Mouse (Mus musculus) liver, embryonic 14.5 days (tissue): ENCODE results near the gene Ets1. TPM values are rescaled to one million over a fixed set of nuclear protein-coding genes. Genes with fewer than 3 reads are reported as not detected.

Experiments used
- ATAC-seq: fragments of 200-750 bp; cut with Nextera tagmentation; 2 replicates; pipeline ENCODE4 v1.8.0; 2017; ENCODE audit warnings: moderate number of reproducible peaks, mild to moderate bottlenecking, moderate library complexity; ENCODE audit not compliant: insufficient read depth
- DNase-seq, 3 experiments: peaks; one replicate each; pipeline ENCODE4 v3.0.0-alpha.2; 2012 to 2013; ENCODE audit warnings: low read depth in 3 of 3, low spot score in 3 of 3
- H3K27ac ChIP-seq: fragments of 300-500 bp; sonication (generic); 2 replicates; pipeline ENCODE4 v1.5.1; 2014; ENCODE audit warnings: moderate library complexity, mild to moderate bottlenecking, control low read depth, inconsistent platforms
- H3K27me3 ChIP-seq: fragments of 300-500 bp; sonication (generic); 2 replicates; pipeline ENCODE4 v1.6.1; 2014; ENCODE audit warnings: mild to moderate bottlenecking, low read length, moderate library complexity; ENCODE audit not compliant: control insufficient read depth, insufficient read depth
- H3K36me3 ChIP-seq: fragments of 300-500 bp; sonication (generic); replicated peaks from 2 replicates; pipeline ENCODE4 v1.6.1; 2014; ENCODE audit warnings: low read depth; ENCODE audit not compliant: control insufficient read depth, insufficient read depth
- H3K4me1 ChIP-seq, 2 experiments: fragments of 200-500 bp in 1 of 2; fragments of 300-500 bp in 1 of 2; sonication (generic) in 1 of 2; replicated peaks; 2 replicates each; pipeline ENCODE4 v1.6.1; 2012 to 2014; ENCODE audit warnings: antibody characterized with exemption in 1 of 2, inconsistent platforms in 1 of 2, low read length in 1 of 2; ENCODE audit not compliant: control insufficient read depth in 2 of 2, insufficient read depth in 2 of 2
- H3K4me2 ChIP-seq: fragments of 300-500 bp; sonication (generic); 2 replicates; pipeline ENCODE4 v1.6.1; 2014; ENCODE audit warnings: low read depth, mild to moderate bottlenecking, control low read depth, moderate library complexity
- H3K4me3 ChIP-seq, 2 experiments: fragments of 200-500 bp in 1 of 2; fragments of 300-500 bp in 1 of 2; sonication (generic) in 1 of 2; 2 replicates each; pipeline ENCODE4 v1.5.1; 2012 to 2014; ENCODE audit warnings: low read depth in 2 of 2, low read length in 2 of 2, mild to moderate bottlenecking in 2 of 2, control low read depth in 1 of 2, inconsistent platforms in 1 of 2, moderate library complexity in 1 of 2; ENCODE audit not compliant: insufficient read depth in 1 of 2
- H3K9ac ChIP-seq: fragments of 300-500 bp; sonication (generic); replicated peaks from 2 replicates; pipeline ENCODE4 v1.6.1; 2014; ENCODE audit warnings: mild to moderate bottlenecking, control low read depth, moderate library complexity
- H3K9me3 ChIP-seq: fragments of 300-500 bp; sonication (generic); 2 replicates; pipeline ENCODE4 v1.6.1; 2016; ENCODE audit warnings: low read length, mixed read lengths; ENCODE audit not compliant: control insufficient read depth
- CTCF ChIP-seq: IDR thresholded peaks from 2 replicates; pipeline ENCODE4 v1.5.1; 2016; ENCODE audit warnings: antibody characterized with exemption, low read depth, control low read depth
- EP300 ChIP-seq: IDR thresholded peaks from 2 replicates; pipeline ENCODE4 v1.6.1; 2016; ENCODE audit warnings: antibody characterized with exemption, low read depth
- WGBS: fragments of 180-500 bp; shearing (Covaris S2); extraction: QIAGEN DNeasy Blood & Tissue Kit; methylation state at CpG from one replicate; pipeline ENCODE4 v1.1.7; 2014; ENCODE audit not compliant: insufficient replicate concordance; 5-methylcytosine and 5-hydroxymethylcytosine counted together
- polyA plus RNA-seq, 2 experiments: library from polyadenylated mRNA; depleted of rRNA in 1 of 2; stranded (reverse) in 1 of 2; unstranded in 1 of 2; fragments of >200 nt; fragmentation: Nextera tagmentation in 1 of 2; extraction: Ambion mirVana in 1 of 2; gene quantifications; 2 replicates each; pipeline versions ENCODE4 v1.2.1 to v1.2.3; 2012 to 2014

Ets1 gene
- polyA plus RNA-seq, 2 experiments, result 4.4 to 8.0 TPM

GRCm38 (mm10) chr9:32593816-32594215 lies 42.2 kb upstream of the Ets1 start:
- TF ChIP-seq EP300 (no peak), CTCF (no peak)
- DNase-seq (no peak), ATAC-seq (no peak)
- H3K36me3 ChIP-seq, result no peaks in the 10 kb centered on the region
- no peaks in the 10 kb centered on the region for H3K9me3 ChIP-seq
- no peak overlapping the region for H3K4me2 ChIP-seq
- 29% methylated on average over 1 of the region's 1 CpGs for WGBS
- H3K27me3 ChIP-seq, result no peaks in the 10 kb centered on the region
- H3K4me1 ChIP-seq, result no peaks in the 10 kb centered on the region; a peak in 1 of 4 replicates
- H3K9ac ChIP-seq, result no peak overlapping the region
- H3K27ac ChIP-seq, result no peak overlapping the region
- H3K4me3 ChIP-seq, result no peak overlapping the region

DNA sequence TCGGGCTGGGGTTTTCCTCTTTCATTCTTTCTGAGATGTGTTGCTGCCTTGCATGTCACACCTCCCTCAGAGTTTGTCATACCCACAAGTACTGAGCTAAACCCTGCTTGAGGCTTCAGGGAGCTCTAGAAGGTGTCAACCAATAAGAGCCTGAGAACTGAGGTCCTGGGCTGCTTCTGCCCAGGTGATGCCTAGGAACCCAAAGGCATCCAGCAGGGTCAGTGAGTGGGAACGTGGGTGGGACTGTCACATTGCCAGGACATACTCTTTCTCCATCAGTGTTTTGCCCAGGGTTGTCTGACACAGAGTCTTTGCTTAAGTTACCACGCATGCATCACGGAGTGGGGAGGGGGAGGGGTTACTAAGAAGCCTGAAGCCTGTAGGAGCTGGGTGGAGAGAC lies 41.7 kb upstream of the Ets1 start:
- Histone ChIP-seq H3K4me3 (no peak overlapping the region), H3K9ac (no peak overlapping the region), H3K36me3 (no peaks in the 10 kb centered on the region), H3K27ac (no peak overlapping the region), H3K4me1 (no peaks in the 10 kb centered on the region; a peak in 1 of 4 replicates), H3K9me3 (no peaks in the 10 kb centered on the region), H3K4me2 (no peak overlapping the region), H3K27me3 (no peaks in the 10 kb centered on the region)
- ATAC-seq (no peak), DNase-seq (no peak)
- TF ChIP-seq CTCF (no peak), EP300 (no peak)
- 32% methylated on average over 4 of the region's 4 CpGs for WGBS

DNA sequence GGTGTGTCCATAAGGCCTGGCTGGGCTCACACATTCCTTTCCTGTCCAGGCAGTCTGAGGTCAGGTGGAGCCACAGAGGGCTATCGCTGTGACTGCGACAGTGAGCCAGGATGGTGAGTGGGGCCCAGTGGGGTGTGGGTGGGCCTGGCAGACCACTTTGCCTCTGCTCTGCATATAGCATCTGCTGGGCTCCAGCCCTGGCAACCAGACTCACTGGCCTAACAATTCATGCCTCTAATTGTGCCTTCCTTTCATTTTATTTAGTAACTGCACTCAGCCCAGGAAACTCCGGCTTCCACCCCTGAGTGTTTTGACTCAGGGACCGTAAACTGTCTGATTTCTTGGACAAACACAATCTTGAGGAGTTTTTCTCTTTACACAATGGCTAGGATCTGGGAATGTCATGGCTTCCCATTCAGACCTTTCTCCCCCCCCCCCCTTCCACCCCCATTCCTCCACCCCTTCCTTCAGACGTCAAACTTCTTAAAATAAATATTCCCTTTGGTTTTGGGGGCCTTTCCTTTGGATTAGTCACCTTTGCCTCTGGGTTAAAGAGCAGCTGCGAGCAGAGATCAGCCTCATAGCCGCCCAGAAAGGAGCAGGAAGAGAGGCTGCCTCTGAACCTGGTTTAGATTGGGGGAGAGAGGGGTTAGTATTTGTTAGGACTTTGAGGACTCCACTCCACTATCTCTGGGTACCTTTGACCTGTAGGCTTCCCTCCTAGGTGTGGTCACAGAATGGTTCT lies 40.8 kb upstream of the Ets1 start:
- Histone ChIP-seq H3K27me3 (no peaks in the 10 kb centered on the region), H3K4me2 (no peak overlapping the region), H3K4me3 (no peak overlapping the region), H3K9ac (no peak overlapping the region), H3K9me3 (no peaks in the 10 kb centered on the region), H3K36me3 (no peaks in the 10 kb centered on the region), H3K4me1 (no peaks in the 10 kb centered on the region; a peak in 1 of 4 replicates), H3K27ac (no peak overlapping the region)
- TF ChIP-seq CTCF (no peak), EP300 (no peak)
- WGBS, result 60% methylated on average over 7 of the region's 7 CpGs
- ATAC-seq, result no peak
- DNase-seq, result no peak

DNA sequence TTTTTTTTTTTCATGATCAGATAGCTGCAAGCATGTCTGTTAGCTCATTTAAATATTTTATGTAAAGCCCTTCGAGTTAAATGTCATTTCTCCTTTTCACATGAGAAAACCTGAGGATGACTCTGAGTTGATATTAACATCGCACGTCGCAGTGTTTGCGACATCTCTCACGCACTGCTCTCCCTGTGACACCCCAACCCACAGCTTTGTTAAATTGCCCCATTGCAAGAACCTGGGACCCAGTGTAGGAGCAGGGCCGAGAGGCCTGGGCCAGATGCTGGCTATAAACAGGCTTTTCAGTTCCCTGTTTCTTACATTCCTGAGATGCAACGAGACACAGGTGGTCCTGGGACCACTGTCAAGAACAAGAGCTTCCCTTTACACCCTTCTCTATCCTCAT lies 39.7 kb upstream of the Ets1 start:
- TF ChIP-seq EP300 (no peak), CTCF (no peak)
- H3K4me2 ChIP-seq, result no peak overlapping the region
- H3K36me3 ChIP-seq, result no peaks in the 10 kb centered on the region
- no peak overlapping the region for H3K27ac ChIP-seq
- no peak overlapping the region for H3K9ac ChIP-seq
- no peaks in the 10 kb centered on the region; a peak in 1 of 4 replicates for H3K4me1 ChIP-seq
- no peak overlapping the region for H3K4me3 ChIP-seq
- ATAC-seq (no peak), DNase-seq (no peak)
- no peaks in the 10 kb centered on the region for H3K27me3 ChIP-seq
- WGBS, result 60% methylated on average over 8 of the region's 8 CpGs
- no peaks in the 10 kb centered on the region for H3K9me3 ChIP-seq

GRCm38 (mm10) chr9:32601953-32602352 lies 34.1 kb upstream of the Ets1 start:
- WGBS, result 73% methylated on average over 5 of the region's 5 CpGs
- ATAC-seq, result no peak
- H3K27me3 ChIP-seq, result no peaks in the 10 kb centered on the region

More at GRCm38 (mm10) chr9:32601953-32602352, 34.1 kb upstream of the Ets1 start:
- Histone ChIP-seq H3K9ac (no peak overlapping the region), H3K36me3 (no peaks in the 10 kb centered on the region), H3K27ac (no peak overlapping the region), H3K9me3 (no peaks in the 10 kb centered on the region), H3K4me2 (no peak overlapping the region), H3K4me1 (peaks cover 29 to 38% of the 10 kb centered on the region in 2 experiments), H3K4me3 (no peak overlapping the region)
- TF ChIP-seq CTCF (no peak), EP300 (no peak)
- DNase-seq, result no peak
